Mouse (Mus musculus): ENCODE measurements around the gene Tgoln1. TPM values are rescaled to one million over a fixed set of nuclear protein-coding genes. Genes with fewer than 3 reads are reported as not detected.
A peak's percentile ranks its signal among the peaks of the same experiment; 100 is the strongest.

Tgoln1 gene
- polyA plus RNA-seq, 1 experiment from 2014 or later = 37.6 TPM

- Histone ChIP-seq H3K4me1 (replicated peaks; ENCODE audit: control insufficient read depth, insufficient read depth, low read length) (peaks cover 11% of the 10 kb centered on the region), H3K4me2 (ENCODE audit: low read length) (peak overlapping the region; percentile 82), H3K9me3 (ENCODE audit: control insufficient read depth, low read length) (no peaks in the 10 kb centered on the region), H3K4me3 (ENCODE audit: low read depth, low read length) (peak overlapping the region; percentile 72), H3K27me3 (replicated peaks; ENCODE audit: control insufficient read depth, insufficient read depth, low read length) (no peaks in the 10 kb centered on the region), H3K9ac (ENCODE audit: low read length) (peak overlapping the region; percentile 55), H3K27ac (ENCODE audit: low read depth) (no peak overlapping the region), H3K36me3 (ENCODE audit: control insufficient read depth, insufficient read depth, low read length) (no peaks in the 10 kb centered on the region)
- no peak for ATAC-seq (replicated peaks; ENCODE audit: low FRiP score, low TSS enrichment, low read depth)
- DNase-seq (ENCODE audit: low spot score) = no peak
- whole genome bisulfite sequencing = 30% methylated on average over 13 of the region's 13 CpGs
Observed at GRCm38 (mm10) chr6:72597083-72597874, 19.5 kb downstream of the Tgoln1 start.

GRCm38 (mm10) chr6:72593914-72594313 is 22.9 kb downstream of the Tgoln1 start:
- no peaks in the 10 kb centered on the region for H3K27me3 ChIP-seq (replicated peaks; ENCODE audit: control insufficient read depth, insufficient read depth, low read length)
- ATAC-seq (replicated peaks; ENCODE audit: low FRiP score, low TSS enrichment, low read depth) = no peak
- no peak overlapping the region for H3K4me2 ChIP-seq (ENCODE audit: low read length)
- no peaks in the 10 kb centered on the region for H3K36me3 ChIP-seq (ENCODE audit: control insufficient read depth, insufficient read depth, low read length)
- H3K9ac ChIP-seq (ENCODE audit: low read length) = no peak overlapping the region
- DNase-seq (ENCODE audit: low spot score) = no peak
- H3K4me3 ChIP-seq (ENCODE audit: low read depth, low read length) = no peak overlapping the region
- H3K4me1 ChIP-seq (replicated peaks; ENCODE audit: control insufficient read depth, insufficient read depth, low read length) = peaks cover 11% of the 10 kb centered on the region
- WGBS = 60% methylated on average over 5 of the region's 5 CpGs
- no peaks in the 10 kb centered on the region for H3K9me3 ChIP-seq (ENCODE audit: control insufficient read depth, low read length)
- H3K27ac ChIP-seq (ENCODE audit: low read depth) = no peak overlapping the region

GRCm38 (mm10) chr6:72593011-72593803 is 23.6 kb downstream of the Tgoln1 start:
- WGBS = 85% methylated on average over 6 of the region's 6 CpGs
- Histone ChIP-seq H3K9ac (ENCODE audit: low read length) (no peak overlapping the region), H3K36me3 (ENCODE audit: control insufficient read depth, insufficient read depth, low read length) (no peaks in the 10 kb centered on the region), H3K4me3 (ENCODE audit: low read depth, low read length) (no peak overlapping the region), H3K4me2 (ENCODE audit: low read length) (no peak overlapping the region), H3K9me3 (ENCODE audit: control insufficient read depth, low read length) (no peaks in the 10 kb centered on the region), H3K27me3 (replicated peaks; ENCODE audit: control insufficient read depth, insufficient read depth, low read length) (no peaks in the 10 kb centered on the region), H3K27ac (ENCODE audit: low read depth) (no peak overlapping the region), H3K4me1 (replicated peaks; ENCODE audit: control insufficient read depth, insufficient read depth, low read length) (peaks cover 11% of the 10 kb centered on the region)
- DNase-seq (ENCODE audit: low spot score) = no peak
- ATAC-seq (replicated peaks; ENCODE audit: low FRiP score, low TSS enrichment, low read depth) = no peak

- no peak overlapping the region for H3K27ac ChIP-seq (ENCODE audit: low read depth)
- DNase-seq (ENCODE audit: low spot score) (no peak), ATAC-seq (replicated peaks; ENCODE audit: low FRiP score, low TSS enrichment, low read depth) (no peak)
- no peak overlapping the region for H3K4me2 ChIP-seq (ENCODE audit: low read length)
- H3K9ac ChIP-seq (ENCODE audit: low read length) = no peak overlapping the region
- peaks cover 3% of the 10 kb centered on the region; the same call in 1 of the 2 replicates for H3K36me3 ChIP-seq (ENCODE audit: control insufficient read depth, insufficient read depth, low read length)
- no peaks in the 10 kb centered on the region for H3K9me3 ChIP-seq (ENCODE audit: control insufficient read depth, low read length)
- H3K4me1 ChIP-seq (replicated peaks; ENCODE audit: control insufficient read depth, insufficient read depth, low read length) = no peaks in the 10 kb centered on the region
- H3K27me3 ChIP-seq (replicated peaks; ENCODE audit: control insufficient read depth, insufficient read depth, low read length) = no peaks in the 10 kb centered on the region
- H3K4me3 ChIP-seq (ENCODE audit: low read depth, low read length) = no peak overlapping the region
Observed at GRCm38 (mm10) chr6:72590111-72590510, 26.7 kb downstream of the Tgoln1 start.

GRCm38 (mm10) chr6:72588307-72588706 is 28.5 kb downstream of the Tgoln1 start:
- Histone ChIP-seq H3K36me3 (ENCODE audit: control insufficient read depth, insufficient read depth, low read length) (peaks cover 3% of the 10 kb centered on the region; the same call in 1 of the 2 replicates), H3K27me3 (replicated peaks; ENCODE audit: control insufficient read depth, insufficient read depth, low read length) (no peaks in the 10 kb centered on the region), H3K4me2 (ENCODE audit: low read length) (no peak overlapping the region), H3K4me1 (replicated peaks; ENCODE audit: control insufficient read depth, insufficient read depth, low read length) (no peaks in the 10 kb centered on the region), H3K27ac (ENCODE audit: low read depth) (no peak overlapping the region), H3K4me3 (ENCODE audit: low read depth, low read length) (no peak overlapping the region), H3K9ac (ENCODE audit: low read length) (no peak overlapping the region), H3K9me3 (ENCODE audit: control insufficient read depth, low read length) (no peaks in the 10 kb centered on the region)
- DNase-seq (ENCODE audit: low spot score) (no peak), ATAC-seq (replicated peaks; ENCODE audit: low FRiP score, low TSS enrichment, low read depth) (no peak)

- Histone ChIP-seq H3K9ac (ENCODE audit: low read length) (no peak overlapping the region), H3K4me1 (replicated peaks; ENCODE audit: control insufficient read depth, insufficient read depth, low read length) (no peaks in the 10 kb centered on the region), H3K36me3 (ENCODE audit: control insufficient read depth, insufficient read depth, low read length) (peaks cover 3% of the 10 kb centered on the region; the same call in 1 of the 2 replicates), H3K4me3 (ENCODE audit: low read depth, low read length) (no peak overlapping the region), H3K27ac (ENCODE audit: low read depth) (no peak overlapping the region), H3K9me3 (ENCODE audit: control insufficient read depth, low read length) (no peaks in the 10 kb centered on the region), H3K27me3 (replicated peaks; ENCODE audit: control insufficient read depth, insufficient read depth, low read length) (no peaks in the 10 kb centered on the region), H3K4me2 (ENCODE audit: low read length) (no peak overlapping the region)
- DNase-seq (ENCODE audit: low spot score) (no peak), ATAC-seq (replicated peaks; ENCODE audit: low FRiP score, low TSS enrichment, low read depth) (no peak)
- WGBS = 68% methylated on average over 3 of the region's 3 CpGs
Observed at GRCm38 (mm10) chr6:72586701-72587100, 30.1 kb downstream of the Tgoln1 start.

- ATAC-seq (replicated peaks; ENCODE audit: low FRiP score, low TSS enrichment, low read depth) (no peak), DNase-seq (ENCODE audit: low spot score) (no peak)
- WGBS = 75% methylated on average over 11 of the region's 11 CpGs
- no peak overlapping the region for H3K9ac ChIP-seq (ENCODE audit: low read length)
- H3K27ac ChIP-seq (ENCODE audit: low read depth) = no peak overlapping the region
- H3K4me3 ChIP-seq (ENCODE audit: low read depth, low read length) = no peak overlapping the region
- H3K4me1 ChIP-seq (replicated peaks; ENCODE audit: control insufficient read depth, insufficient read depth, low read length) = no peaks in the 10 kb centered on the region
- H3K27me3 ChIP-seq (replicated peaks; ENCODE audit: control insufficient read depth, insufficient read depth, low read length) = no peaks in the 10 kb centered on the region
- peaks cover 3% of the 10 kb centered on the region; the same call in 1 of the 2 replicates for H3K36me3 ChIP-seq (ENCODE audit: control insufficient read depth, insufficient read depth, low read length)
- no peaks in the 10 kb centered on the region for H3K9me3 ChIP-seq (ENCODE audit: control insufficient read depth, low read length)
- H3K4me2 ChIP-seq (ENCODE audit: low read length) = no peak overlapping the region
Observed at GRCm38 (mm10) chr6:72584154-72584553, 32.6 kb downstream of the Tgoln1 start.

- Histone ChIP-seq H3K4me1 (replicated peaks; ENCODE audit: control insufficient read depth, insufficient read depth, low read length) (no peaks in the 10 kb centered on the region), H3K4me2 (ENCODE audit: low read length) (no peak overlapping the region), H3K9me3 (ENCODE audit: control insufficient read depth, low read length) (no peaks in the 10 kb centered on the region), H3K9ac (ENCODE audit: low read length) (no peak overlapping the region), H3K4me3 (ENCODE audit: low read depth, low read length) (no peak overlapping the region), H3K36me3 (ENCODE audit: control insufficient read depth, insufficient read depth, low read length) (peaks cover 3% of the 10 kb centered on the region; the same call in 1 of the 2 replicates), H3K27me3 (replicated peaks; ENCODE audit: control insufficient read depth, insufficient read depth, low read length) (no peaks in the 10 kb centered on the region), H3K27ac (ENCODE audit: low read depth) (no peak overlapping the region)
- DNase-seq (ENCODE audit: low spot score) (no peak), ATAC-seq (replicated peaks; ENCODE audit: low FRiP score, low TSS enrichment, low read depth) (no peak)
- 86% methylated on average over 4 of the region's 4 CpGs for WGBS
Observed at GRCm38 (mm10) chr6:72583211-72583839, 33.5 kb downstream of the Tgoln1 start.

All from intestine, embryonic 14.5 days (tissue).